Mouse (Mus musculus) bone marrow, adult 2 months (tissue): ENCODE measurements around the gene Lpxn. TPM values are rescaled to one million over a fixed set of nuclear protein-coding genes. Genes with fewer than 3 reads are reported as not detected.

Experiments used
- H3K27ac ChIP-seq: fragments of 200-500 bp; 2 replicates; pipeline ENCODE4 v1.5.1; 2012; ENCODE audit warnings: low read depth, mild to moderate bottlenecking, control low read depth, inconsistent platforms, low read length; ENCODE audit not compliant: control insufficient read depth, poor library complexity, insufficient read depth
- H3K4me1 ChIP-seq: fragments of 200-500 bp; 2 replicates; pipeline ENCODE4 v1.6.1; 2011; ENCODE audit warnings: low read length; ENCODE audit not compliant: control insufficient read depth, insufficient read depth
- H3K4me3 ChIP-seq: fragments of 200-500 bp; replicated peaks from 2 replicates; pipeline ENCODE3; 2011; ENCODE audit warnings: mild to moderate bottlenecking, low read depth, low read length, control low read depth; ENCODE audit not compliant: control insufficient read depth
- CTCF ChIP-seq: fragments of 200-500 bp; IDR thresholded peaks from 2 replicates; pipeline ENCODE4 v1.5.1; 2011; ENCODE audit warnings: low read length, control low read depth; ENCODE audit not compliant: control insufficient read depth, insufficient read depth
- POLR2A ChIP-seq: fragments of 200-500 bp; IDR thresholded peaks from 2 replicates; pipeline ENCODE4 v1.6.1; 2011; ENCODE audit warnings: low read depth, mild to moderate bottlenecking, control low read depth, low read length, borderline replicate concordance; ENCODE audit not compliant: control insufficient read depth
- WGBS: fragments of 180-500 bp; shearing (Covaris S2); methylation state at CpG from one replicate; pipeline ENCODE4 v1.1.7; 2018; 5-methylcytosine and 5-hydroxymethylcytosine counted together
- polyA plus RNA-seq: library from polyadenylated mRNA; stranded (reverse); fragments of >200 nt; gene quantifications from 2 replicates; pipeline ENCODE4 v1.2.4, GENCODE M21; 2011; ENCODE audit warnings: low replicate concordance; ENCODE audit not compliant: missing spikeins, insufficient read depth, insufficient read length

Gene Lpxn
- polyA plus RNA-seq, 1 experiment, result 12.3 TPM

GRCm38 (mm10) chr19:12786803-12787395 lies 9.1 kb upstream of the Lpxn start:
- Histone ChIP-seq H3K4me3 (no peak overlapping the region), H3K4me1 (no peaks in the 10 kb centered on the region), H3K27ac (no peak overlapping the region)
- 92% methylated on average over 2 of the region's 2 CpGs for WGBS
- TF ChIP-seq CTCF (no peak), POLR2A (no peak)

GRCm38 (mm10) chr19:12787721-12788120 lies 8.3 kb upstream of the Lpxn start:
- no peak for TF ChIP-seq POLR2A
- TF ChIP-seq CTCF, result no peak
- WGBS, result 87% methylated on average over 4 of the region's 4 CpGs
- no peaks in the 10 kb centered on the region for H3K4me1 ChIP-seq
- no peak overlapping the region for H3K4me3 ChIP-seq
- no peak overlapping the region for H3K27ac ChIP-seq

- Histone ChIP-seq H3K27ac (no peak overlapping the region), H3K4me3 (no peak overlapping the region), H3K4me1 (no peaks in the 10 kb centered on the region)
- no peak for TF ChIP-seq POLR2A
- no peak for TF ChIP-seq CTCF
Observed at GRCm38 (mm10) chr19:12792374-12792773, 3.6 kb upstream of the Lpxn start.

- H3K4me1 ChIP-seq, result no peaks in the 10 kb centered on the region; the same call in 1 of the 2 replicates
- WGBS, result under 1% methylated on average over 39 of the region's 39 CpGs
- peak overlapping the region; percentile 99 for H3K27ac ChIP-seq
- peak overlapping the region; percentile 82 for H3K4me3 ChIP-seq
- peak; percentile 76 for TF ChIP-seq CTCF
- peak; percentile 63; the same call in 1 of the 2 replicates for TF ChIP-seq POLR2A
Observed at GRCm38 (mm10) chr19:12794056-12795044, 1.6 kb upstream of the Lpxn start.

- no peaks in the 10 kb centered on the region; the same call in 1 of the 2 replicates for H3K4me1 ChIP-seq
- peak overlapping the region; percentile 99 for H3K27ac ChIP-seq
- 1% methylated on average over 50 of the region's 63 CpGs for WGBS
- peak overlapping the region; percentile 82 for H3K4me3 ChIP-seq
- TF ChIP-seq POLR2A (no peak), CTCF (no peak)
Observed at GRCm38 (mm10) chr19:12795110-12795509, 883 bp upstream of the Lpxn start.

GRCm38 (mm10) chr19:12796328-12796931 lies 437 bp downstream of the Lpxn start:
- under 1% methylated on average over 29 of the region's 29 CpGs for WGBS
- TF ChIP-seq CTCF (no peak), POLR2A (peak; percentile 52; the same call in 1 of the 2 replicates)
- Histone ChIP-seq H3K4me1 (peaks cover 2% of the 10 kb centered on the region; the same call in 1 of the 2 replicates), H3K27ac (peak overlapping the region; percentile 99), H3K4me3 (peak overlapping the region; percentile 90)

GRCm38 (mm10) chr19:12797071-12797470 lies 1.1 kb downstream of the Lpxn start:
- peaks cover 2% of the 10 kb centered on the region; the same call in 1 of the 2 replicates for H3K4me1 ChIP-seq
- WGBS, result under 1% methylated on average over 7 of the region's 7 CpGs
- no peak overlapping the region for H3K4me3 ChIP-seq
- no peak overlapping the region for H3K27ac ChIP-seq
- no peak for TF ChIP-seq CTCF
- no peak for TF ChIP-seq POLR2A

- Histone ChIP-seq H3K4me3 (peak overlapping the region; percentile 58), H3K4me1 (peaks cover 2% of the 10 kb centered on the region; the same call in 1 of the 2 replicates), H3K27ac (peak overlapping the region; percentile 76)
- 6% methylated on average over 4 of the region's 4 CpGs for WGBS
- TF ChIP-seq CTCF (no peak), POLR2A (no peak)
Observed at GRCm38 (mm10) chr19:12798404-12798803, 2.4 kb downstream of the Lpxn start.
